Mouse (Mus musculus) lung, adult 2 months (tissue): Measurements from ENCODE around the gene Mrpl24.

Experiments used
- CTCF ChIP-seq: fragments of 200-500 bp; IDR thresholded peaks from 2 replicates; pipeline ENCODE4 v1.5.1; 2011; ENCODE audit warnings: mild to moderate bottlenecking, low read length, control low read depth; ENCODE audit not compliant: insufficient read depth
- POLR2A ChIP-seq: fragments of 200-500 bp; IDR thresholded peaks from 2 replicates; pipeline ENCODE4 v1.6.1; 2011; ENCODE audit warnings: low read depth, mild to moderate bottlenecking, control low read depth, low read length, borderline replicate concordance; ENCODE audit errors: extremely low read depth

GRCm38 (mm10) chr3:87972203-87972664 is 52.9 kb downstream of the Mrpl24 start:
- TF ChIP-seq CTCF, result no peak
- 0 out of 2 replicates have a peak, but pooled peaks have one; percentile 12 for TF ChIP-seq POLR2A
